Mouse (Mus musculus): ENCODE measurements around the gene Exoc7. TPM values are rescaled to one million over a fixed set of nuclear protein-coding genes. Genes with fewer than 3 reads are reported as not detected.
A peak's percentile ranks its signal among the peaks of the same experiment; 100 is the strongest.

Gene Exoc7
- polyA plus RNA-seq, 1 experiment, result 104 TPM

DNA sequence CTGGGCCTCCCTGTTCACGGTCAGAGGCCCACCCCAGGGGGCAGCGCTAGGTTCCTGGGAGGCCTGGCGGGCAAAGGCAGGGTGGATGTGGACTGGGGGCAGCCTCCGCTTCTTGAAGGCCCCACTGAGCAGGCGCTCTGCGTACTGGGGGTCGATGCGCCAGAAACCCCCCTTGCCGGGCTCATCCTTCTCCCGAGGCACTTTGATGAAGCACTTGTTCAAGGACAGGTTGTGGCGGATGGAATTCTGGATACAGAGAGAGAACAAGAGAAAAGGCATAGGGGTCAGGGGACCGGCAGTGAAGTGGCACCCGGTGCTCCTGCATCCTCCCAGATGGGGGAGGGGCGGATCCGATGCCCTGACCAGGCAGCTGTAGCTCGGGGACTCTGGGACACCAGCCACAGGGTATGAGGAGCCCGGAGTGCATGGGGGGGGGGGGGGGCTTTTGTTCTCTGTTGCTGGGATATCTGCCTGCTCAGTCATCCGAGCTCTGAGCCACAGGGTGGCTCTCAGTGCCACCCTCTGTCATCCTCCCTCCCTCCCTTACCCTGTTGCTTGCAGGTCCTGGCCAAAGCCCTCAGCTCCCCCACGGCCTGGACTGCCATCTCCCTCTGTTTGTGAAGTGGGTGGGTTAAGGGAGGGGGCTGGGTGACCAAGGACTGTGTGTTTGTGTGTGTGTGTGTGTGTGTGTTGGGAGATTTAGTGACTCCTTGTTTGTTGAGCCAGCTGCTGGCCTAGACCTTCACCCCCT, 25.4 kb upstream of the Exoc7 start:
- TF ChIP-seq POLR2A (IDR thresholded peaks at IDR 0.05; ENCODE audit: borderline replicate concordance, insufficient read depth, low read length), result no peak
- no peak for TF ChIP-seq CTCF (IDR thresholded peaks at IDR 0.05; ENCODE audit: borderline replicate concordance, insufficient read depth, low read depth, low read length)
- no peak overlapping the region for H3K4me3 ChIP-seq (replicated peaks; ENCODE audit: insufficient read depth, low read depth, low read length)
- WGBS, result 26% methylated on average over 19 of the region's 19 CpGs
- no peaks in the 10 kb centered on the region for H3K4me1 ChIP-seq (ENCODE audit: control insufficient read depth, insufficient read depth, low read length)
- no peaks in the 10 kb centered on the region; the same call in 1 of the 2 replicates for H3K27me3 ChIP-seq (ENCODE audit: control insufficient read depth, insufficient read depth, low read length)
- peak; percentile 21 to 38 for DNase-seq
- H3K27ac ChIP-seq (ENCODE audit: insufficient read depth, low read length), result no peak overlapping the region

- DNase-seq, result peak; percentile 13 to 24
- Histone ChIP-seq H3K27ac (ENCODE audit: insufficient read depth, low read length) (no peak overlapping the region; the same call in 1 of the 2 replicates), H3K4me1 (ENCODE audit: control insufficient read depth, insufficient read depth, low read length) (no peaks in the 10 kb centered on the region), H3K4me3 (replicated peaks; ENCODE audit: insufficient read depth, low read depth, low read length) (no peak overlapping the region), H3K27me3 (ENCODE audit: control insufficient read depth, insufficient read depth, low read length) (no peaks in the 10 kb centered on the region; the same call in 1 of the 2 replicates)
- TF ChIP-seq CTCF (IDR thresholded peaks at IDR 0.05; ENCODE audit: borderline replicate concordance, insufficient read depth, low read depth, low read length) (no peak), POLR2A (IDR thresholded peaks at IDR 0.05; ENCODE audit: borderline replicate concordance, insufficient read depth, low read length) (no peak)
- 72% methylated on average over 7 of the region's 7 CpGs for WGBS
These were observed 23.1 kb upstream of the Exoc7 start for GRCm38 (mm10) chr11:116330211-116330518.

- TF ChIP-seq CTCF (IDR thresholded peaks at IDR 0.05; ENCODE audit: borderline replicate concordance, insufficient read depth, low read depth, low read length) (no peak), POLR2A (IDR thresholded peaks at IDR 0.05; ENCODE audit: borderline replicate concordance, insufficient read depth, low read length) (no peak)
- 54% methylated on average over 18 of the region's 18 CpGs for WGBS
- no peaks in the 10 kb centered on the region for H3K4me1 ChIP-seq (ENCODE audit: control insufficient read depth, insufficient read depth, low read length)
- no peak overlapping the region; the same call in 1 of the 2 replicates for H3K27ac ChIP-seq (ENCODE audit: insufficient read depth, low read length)
- no peak overlapping the region for H3K4me3 ChIP-seq (replicated peaks; ENCODE audit: insufficient read depth, low read depth, low read length)
- peak in 1 of 2 experiments; percentile 24 for DNase-seq
- no peaks in the 10 kb centered on the region; the same call in 1 of the 2 replicates for H3K27me3 ChIP-seq (ENCODE audit: control insufficient read depth, insufficient read depth, low read length)
These were observed 22.5 kb upstream of the Exoc7 start for GRCm38 (mm10) chr11:116329314-116330210.

DNA sequence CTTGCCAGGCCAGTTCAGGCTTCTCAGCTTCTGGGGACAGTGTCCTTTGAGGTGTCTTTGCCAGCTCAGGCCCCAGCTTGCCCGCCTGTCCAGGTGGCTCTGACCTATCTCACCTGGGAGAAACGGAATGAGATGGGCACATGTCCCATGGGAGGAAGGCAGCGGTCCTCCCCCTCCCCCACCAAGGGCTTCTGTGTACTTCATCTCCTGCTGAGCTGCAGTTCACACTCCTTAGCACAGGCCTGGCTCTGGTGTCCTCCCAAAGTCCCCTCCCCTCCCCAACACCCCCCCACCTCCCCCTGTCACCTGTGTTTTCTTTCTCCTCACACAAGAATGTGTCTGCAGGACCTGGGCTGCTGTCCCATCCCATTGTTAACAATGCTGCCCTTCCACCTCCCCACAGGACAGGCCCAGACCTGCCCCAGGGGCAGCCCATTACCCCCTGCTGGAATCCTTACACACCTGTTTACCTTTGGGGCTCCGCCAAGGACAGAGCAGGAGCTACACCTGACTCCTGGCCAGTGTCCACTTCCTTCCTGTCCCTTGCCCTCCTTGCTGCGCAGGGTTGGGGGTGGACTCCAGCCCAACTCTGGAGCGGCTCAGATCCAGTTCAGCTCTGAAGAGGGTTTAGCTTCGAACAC, 20.1 kb upstream of the Exoc7 start:
- no peak overlapping the region for H3K27ac ChIP-seq (ENCODE audit: insufficient read depth, low read length)
- no peaks in the 10 kb centered on the region for H3K27me3 ChIP-seq (ENCODE audit: control insufficient read depth, insufficient read depth, low read length)
- no peak overlapping the region for H3K4me3 ChIP-seq (replicated peaks; ENCODE audit: insufficient read depth, low read depth, low read length)
- H3K4me1 ChIP-seq (ENCODE audit: control insufficient read depth, insufficient read depth, low read length), result no peaks in the 10 kb centered on the region
- WGBS, result 82% methylated on average over 7 of the region's 7 CpGs
- DNase-seq, result peak in 1 of 2 experiments; percentile 8
- TF ChIP-seq CTCF (IDR thresholded peaks at IDR 0.05; ENCODE audit: borderline replicate concordance, insufficient read depth, low read depth, low read length), result no peak

- no peak overlapping the region for H3K27ac ChIP-seq (ENCODE audit: insufficient read depth, low read length)
- DNase-seq, result peak; percentile 70 to 85
- peak; percentile 88 for TF ChIP-seq CTCF (IDR thresholded peaks at IDR 0.05; ENCODE audit: borderline replicate concordance, insufficient read depth, low read depth, low read length)
- TF ChIP-seq POLR2A (IDR thresholded peaks at IDR 0.05; ENCODE audit: borderline replicate concordance, insufficient read depth, low read length), result no peak
- H3K4me1 ChIP-seq (ENCODE audit: control insufficient read depth, insufficient read depth, low read length), result peaks cover 4% of the 10 kb centered on the region; the same call in 1 of the 2 replicates
- WGBS, result 3% methylated on average over 41 of the region's 41 CpGs
- H3K27me3 ChIP-seq (ENCODE audit: control insufficient read depth, insufficient read depth, low read length), result no peaks in the 10 kb centered on the region
- H3K4me3 ChIP-seq (replicated peaks; ENCODE audit: insufficient read depth, low read depth, low read length), result peak overlapping the region; percentile 14
These were observed 12.0 kb upstream of the Exoc7 start for GRCm38 (mm10) chr11:116318719-116319659.

DNA sequence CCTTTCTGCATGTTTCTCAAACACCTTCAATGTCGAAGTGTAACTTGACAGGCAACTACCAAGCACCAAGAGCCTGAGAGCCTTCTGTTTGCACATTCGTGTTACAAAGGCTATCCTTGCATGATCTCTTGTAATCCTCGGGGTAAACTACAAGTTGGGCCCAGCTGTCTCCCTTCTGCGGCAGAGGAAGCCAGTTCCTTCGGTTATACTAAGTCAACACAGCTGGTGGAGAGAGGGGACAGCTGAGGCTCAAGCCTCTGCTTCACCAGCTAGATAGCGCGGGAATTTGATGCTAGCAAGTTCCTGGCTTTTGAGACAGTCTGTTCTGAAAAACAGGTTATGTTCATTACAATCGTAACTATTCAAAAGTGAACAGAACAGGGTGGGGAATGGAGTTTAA, 5.3 kb upstream of the Exoc7 start:
- H3K27ac ChIP-seq (ENCODE audit: insufficient read depth, low read length), result no peak overlapping the region
- DNase-seq, result no peak
- no peaks in the 10 kb centered on the region for H3K27me3 ChIP-seq (ENCODE audit: control insufficient read depth, insufficient read depth, low read length)
- no peak overlapping the region for H3K4me3 ChIP-seq (replicated peaks; ENCODE audit: insufficient read depth, low read depth, low read length)
- H3K4me1 ChIP-seq (ENCODE audit: control insufficient read depth, insufficient read depth, low read length), result no peaks in the 10 kb centered on the region
- 65% methylated on average over 8 of the region's 8 CpGs for WGBS
- TF ChIP-seq CTCF (IDR thresholded peaks at IDR 0.05; ENCODE audit: borderline replicate concordance, insufficient read depth, low read depth, low read length) (no peak), POLR2A (IDR thresholded peaks at IDR 0.05; ENCODE audit: borderline replicate concordance, insufficient read depth, low read length) (no peak)

DNA sequence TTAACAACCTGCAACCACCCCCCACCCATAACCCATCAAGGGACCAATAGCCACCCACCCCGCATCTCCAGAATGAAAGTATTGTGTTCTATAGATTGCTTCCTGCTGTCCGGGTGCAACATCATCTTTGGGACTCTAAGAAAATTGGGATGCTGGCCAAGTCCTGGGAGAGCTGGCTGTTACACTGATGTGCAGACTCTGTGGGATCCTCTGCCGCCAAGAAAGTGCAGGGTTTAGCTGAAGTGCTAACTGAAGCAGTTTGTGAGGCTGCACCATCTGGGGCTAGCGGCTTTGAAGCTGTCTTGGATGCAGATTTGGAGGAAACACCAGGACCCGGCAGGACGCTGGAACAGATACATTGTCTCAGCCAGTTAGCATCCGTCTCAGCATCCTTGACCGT, 4.1 kb upstream of the Exoc7 start:
- Histone ChIP-seq H3K27ac (ENCODE audit: insufficient read depth, low read length) (no peak overlapping the region), H3K4me3 (replicated peaks; ENCODE audit: insufficient read depth, low read depth, low read length) (no peak overlapping the region), H3K4me1 (ENCODE audit: control insufficient read depth, insufficient read depth, low read length) (no peaks in the 10 kb centered on the region), H3K27me3 (ENCODE audit: control insufficient read depth, insufficient read depth, low read length) (no peaks in the 10 kb centered on the region)
- no peak for TF ChIP-seq POLR2A (IDR thresholded peaks at IDR 0.05; ENCODE audit: borderline replicate concordance, insufficient read depth, low read length)
- no peak for TF ChIP-seq CTCF (IDR thresholded peaks at IDR 0.05; ENCODE audit: borderline replicate concordance, insufficient read depth, low read depth, low read length)
- no peak for DNase-seq
- 22% methylated on average over 8 of the region's 8 CpGs for WGBS

All from cerebellum, adult 2 months (tissue).